Mouse (Mus musculus) midbrain, embryonic 14.5 days (tissue): ENCODE results near the gene Vmn1r16. TPM values are rescaled to one million over a fixed set of nuclear protein-coding genes. Genes with fewer than 3 reads are reported as not detected.

ENCODE experiments used
- polyA plus RNA-seq: library from polyadenylated mRNA; unstranded; fragments of >200 nt; fragmentation: Nextera tagmentation; extraction: Ambion mirVana; gene quantifications from 2 replicates; pipeline ENCODE4 v1.2.1, GENCODE M21; 2014

Vmn1r16 gene
- polyA plus RNA-seq, 1 experiment from 2014 or later = not detected

Other genes with a start within 250 kb of the Vmn1r16 start
- not detected in 2 replicates for gene Vmn1r10, start 220.0 kb downstream of the Vmn1r16 start, polyA plus RNA-seq
- not detected in 2 replicates for gene Vmn1r11, start 196.0 kb downstream of the Vmn1r16 start, polyA plus RNA-seq
- gene Vmn1r12, start 172.6 kb downstream of the Vmn1r16 start, polyA plus RNA-seq = not detected in 2 replicates
- not detected in 2 replicates for gene Vmn1r13, start 126.2 kb downstream of the Vmn1r16 start, polyA plus RNA-seq
- gene Vmn1r14, start 97.8 kb downstream of the Vmn1r16 start, polyA plus RNA-seq = not detected in 2 replicates
- not detected in 2 replicates for gene Vmn1r15, start 71.5 kb downstream of the Vmn1r16 start, polyA plus RNA-seq
- gene Vmn1r17, start 34.2 kb upstream of the Vmn1r16 start, polyA plus RNA-seq = not detected in 2 replicates
- gene Vmn1r18, start 66.3 kb upstream of the Vmn1r16 start, polyA plus RNA-seq = not detected in 2 replicates
- gene Vmn1r19, start 74.3 kb upstream of the Vmn1r16 start, polyA plus RNA-seq = not detected in 2 replicates
- gene Vmn1r20, start 99.4 kb upstream of the Vmn1r16 start, polyA plus RNA-seq = not detected in 2 replicates
- 6.6 and 6.8 TPM in 2 replicates for gene Ppm1k, start 206.0 kb upstream of the Vmn1r16 start, polyA plus RNA-seq